Mouse (Mus musculus) C2C12 (cell line): ENCODE results near the gene Plg.

Experiments
- CEBPB ChIP-seq: IDR thresholded peaks from one replicate; pipeline ENCODE4 v1.6.1; 2011; ENCODE audit warnings: low read depth, mild to moderate bottlenecking, control low read depth, moderate library complexity
- CTCF ChIP-seq: IDR thresholded peaks from one replicate; pipeline ENCODE4 v1.5.1; 2011; ENCODE audit not compliant: control insufficient read depth, insufficient read depth, insufficient read length
- FOSL1 ChIP-seq: IDR thresholded peaks from one replicate; pipeline ENCODE4 v1.8.0; 2011; ENCODE audit warnings: mild to moderate bottlenecking, low read length; ENCODE audit not compliant: poor library complexity, insufficient read depth, severe bottlenecking
- MAX ChIP-seq: IDR thresholded peaks from one replicate; pipeline ENCODE4 v1.6.1; 2011; ENCODE audit warnings: mild to moderate bottlenecking, control low read depth
- MYOD1 ChIP-seq: IDR thresholded peaks from one replicate; pipeline ENCODE4 v1.6.1; 2011; ENCODE audit warnings: low read depth; ENCODE audit not compliant: control insufficient read depth, insufficient read length
- MYOG ChIP-seq: IDR thresholded peaks from one replicate; pipeline ENCODE4 v1.6.1; 2011; ENCODE audit not compliant: control insufficient read depth, insufficient read length; ENCODE audit errors: extremely low read depth
- USF1 ChIP-seq: IDR thresholded peaks from one replicate; pipeline ENCODE4 v1.6.1; 2011; ENCODE audit warnings: low read depth, mild to moderate bottlenecking, control low read depth, moderate library complexity

DNA sequence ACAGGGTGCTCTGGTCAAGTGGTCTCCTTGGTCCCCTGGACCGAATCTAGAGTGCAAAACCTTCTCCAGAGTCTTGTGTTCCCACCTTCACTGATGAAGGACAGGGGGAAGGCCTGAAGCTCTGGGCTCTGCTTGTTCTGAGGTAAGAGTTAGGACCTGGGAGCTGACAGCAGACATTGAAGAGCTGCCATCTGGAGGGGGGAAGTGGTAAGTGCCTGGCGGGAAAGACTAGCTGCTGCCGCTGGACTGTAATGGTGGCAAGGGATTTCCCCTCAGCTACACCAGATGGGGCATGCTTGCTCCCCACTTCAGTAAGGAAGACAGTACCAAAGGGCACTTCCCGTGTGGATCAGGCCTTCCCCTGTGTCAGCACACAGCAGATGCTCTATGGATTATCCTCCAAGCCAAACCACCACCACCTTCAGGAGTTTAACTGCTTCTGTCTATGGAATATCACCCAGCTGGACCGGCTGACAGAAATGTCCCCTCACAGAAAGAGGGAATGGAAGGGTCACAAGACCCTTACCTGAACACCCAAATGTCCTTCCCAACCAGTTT is 11.0 kb upstream of the Plg start:
- TF ChIP-seq CTCF (peak; percentile 83), MAX (no peak), MYOG (no peak), USF1 (no peak), CEBPB (no peak), MYOD1 (no peak), FOSL1 (no peak)
